Mouse (Mus musculus) thymus, adult 2 months (tissue): ENCODE measurements around the gene Mipol1. TPM values are rescaled to one million over a fixed set of nuclear protein-coding genes. Genes with fewer than 3 reads are reported as not detected.
"Not testable (repeated sequence)": the region's sequence is repeated elsewhere in the genome, so short reads cannot be mapped to it uniquely, and the experiment has no call there.

Experiments
- DNase-seq: peaks from one replicate; pipeline ENCODE4 v3.0.0; 2021
- H3K27ac ChIP-seq: fragments of 200-500 bp; 2 replicates; pipeline ENCODE4 v1.5.1; 2012; ENCODE audit warnings: low read length, control low read depth; ENCODE audit not compliant: control insufficient read depth, insufficient read depth
- H3K27me3 ChIP-seq: fragments of 200-500 bp; 2 replicates; pipeline ENCODE4 v1.6.1; 2012; ENCODE audit warnings: mild to moderate bottlenecking, low read length, moderate library complexity, mixed read lengths; ENCODE audit not compliant: control insufficient read depth, insufficient read depth
- H3K36me3 ChIP-seq: fragments of 200-500 bp; 2 replicates; pipeline ENCODE4 v1.6.1; 2012; ENCODE audit warnings: mild to moderate bottlenecking, low read length, moderate library complexity; ENCODE audit not compliant: control insufficient read depth, insufficient read depth
- H3K4me1 ChIP-seq: fragments of 200-500 bp; replicated peaks from 2 replicates; pipeline ENCODE4 v1.6.1; 2012; ENCODE audit warnings: low read length; ENCODE audit not compliant: control insufficient read depth, insufficient read depth
- H3K4me3 ChIP-seq: fragments of 200-500 bp; 2 replicates; pipeline ENCODE4 v1.5.1; 2012; ENCODE audit warnings: mild to moderate bottlenecking, low read length, control low read depth, moderate library complexity; ENCODE audit not compliant: control insufficient read depth, insufficient read depth
- CTCF ChIP-seq: fragments of 200-500 bp; IDR thresholded peaks from 2 replicates; pipeline ENCODE4 v1.5.1; 2012; ENCODE audit warnings: mild to moderate bottlenecking, control low read depth, low read length, moderate library complexity, borderline replicate concordance; ENCODE audit not compliant: control insufficient read depth, poor library complexity, insufficient read depth; ENCODE audit errors: extremely low read depth
- POLR2A ChIP-seq: fragments of 200-500 bp; IDR thresholded peaks from 2 replicates; pipeline ENCODE4 v1.6.1; 2012; ENCODE audit warnings: mild to moderate bottlenecking, low read length, control low read depth, moderate library complexity; ENCODE audit not compliant: control insufficient read depth, poor library complexity, insufficient read depth; ENCODE audit errors: extremely low read depth
- WGBS: fragments of 180-500 bp; shearing (Covaris S2); methylation state at CpG from one replicate; pipeline ENCODE4 v1.1.7; 2018; 5-methylcytosine and 5-hydroxymethylcytosine counted together
- polyA plus RNA-seq: library from polyadenylated mRNA; depleted of rRNA; stranded (reverse); fragments of >200 nt; gene quantifications from 2 replicates; pipeline ENCODE4 v1.2.3, GENCODE M21; 2012

Gene Mipol1
- polyA plus RNA-seq, 1 experiment = 1.5 TPM

- no peak for TF ChIP-seq POLR2A
- TF ChIP-seq CTCF = no peak
Observed at GRCm38 (mm10) chr12:57413833-57414232, 183.6 kb downstream of the Mipol1 start.

GRCm38 (mm10) chr12:57424902-57425301, 194.7 kb downstream of the Mipol1 start:
- no peaks in the 10 kb centered on the region for H3K4me1 ChIP-seq
- WGBS = 97% methylated on average over 5 of the region's 5 CpGs
- TF ChIP-seq CTCF = no peak
- no peak for TF ChIP-seq POLR2A

More at GRCm38 (mm10) chr12:57413833-57414232, 183.6 kb downstream of the Mipol1 start:
- H3K27me3 ChIP-seq = no peaks in the 10 kb centered on the region
- WGBS = 94% methylated on average over 3 of the region's 3 CpGs
- no peaks in the 10 kb centered on the region for H3K36me3 ChIP-seq
- no peaks in the 10 kb centered on the region for H3K4me1 ChIP-seq
- no peak overlapping the region for H3K27ac ChIP-seq
- no peak overlapping the region for H3K4me3 ChIP-seq
- DNase-seq = no peak

GRCm38 (mm10) chr12:57428243-57428642, 198.0 kb downstream of the Mipol1 start:
- no peaks in the 10 kb centered on the region for H3K4me1 ChIP-seq
- WGBS = 92% methylated on average over 3 of the region's 3 CpGs
- no peak overlapping the region for H3K27ac ChIP-seq
- DNase-seq = no peak
- H3K27me3 ChIP-seq = no peaks in the 10 kb centered on the region
- TF ChIP-seq CTCF (no peak), POLR2A (no peak)
- H3K36me3 ChIP-seq = no peaks in the 10 kb centered on the region
- H3K4me3 ChIP-seq = no peak overlapping the region

More at GRCm38 (mm10) chr12:57424902-57425301, 194.7 kb downstream of the Mipol1 start:
- no peak overlapping the region for H3K4me3 ChIP-seq
- DNase-seq = no peak
- no peak overlapping the region for H3K27ac ChIP-seq
- H3K36me3 ChIP-seq = no peaks in the 10 kb centered on the region
- H3K27me3 ChIP-seq = no peaks in the 10 kb centered on the region

DNA sequence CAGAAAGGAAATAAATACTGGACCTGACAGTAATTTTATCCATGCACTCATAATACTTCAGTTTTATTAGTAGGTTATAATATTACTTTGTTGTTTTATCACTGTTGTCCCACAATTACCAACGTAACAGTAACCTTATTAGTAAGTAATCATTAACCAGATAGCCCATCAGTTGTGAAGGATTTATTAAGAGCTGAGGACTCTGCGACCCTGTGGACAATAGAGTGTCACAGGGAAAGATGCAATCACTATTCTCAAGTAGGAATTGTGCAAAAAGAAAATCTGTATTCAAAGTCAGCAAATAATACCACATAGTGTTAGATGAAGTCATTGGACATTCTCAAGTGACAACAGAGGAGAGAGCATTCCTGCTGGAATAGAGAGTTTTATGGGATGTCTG, 198.5 kb downstream of the Mipol1 start:
- no peak overlapping the region for H3K4me3 ChIP-seq
- H3K27me3 ChIP-seq = no peaks in the 10 kb centered on the region
- H3K36me3 ChIP-seq = no peaks in the 10 kb centered on the region
- H3K27ac ChIP-seq = no peak overlapping the region
- DNase-seq = no peak
- no peaks in the 10 kb centered on the region for H3K4me1 ChIP-seq
- TF ChIP-seq CTCF (no peak), POLR2A (no peak)
- 90% methylated on average over 2 of the region's 2 CpGs for WGBS

DNA sequence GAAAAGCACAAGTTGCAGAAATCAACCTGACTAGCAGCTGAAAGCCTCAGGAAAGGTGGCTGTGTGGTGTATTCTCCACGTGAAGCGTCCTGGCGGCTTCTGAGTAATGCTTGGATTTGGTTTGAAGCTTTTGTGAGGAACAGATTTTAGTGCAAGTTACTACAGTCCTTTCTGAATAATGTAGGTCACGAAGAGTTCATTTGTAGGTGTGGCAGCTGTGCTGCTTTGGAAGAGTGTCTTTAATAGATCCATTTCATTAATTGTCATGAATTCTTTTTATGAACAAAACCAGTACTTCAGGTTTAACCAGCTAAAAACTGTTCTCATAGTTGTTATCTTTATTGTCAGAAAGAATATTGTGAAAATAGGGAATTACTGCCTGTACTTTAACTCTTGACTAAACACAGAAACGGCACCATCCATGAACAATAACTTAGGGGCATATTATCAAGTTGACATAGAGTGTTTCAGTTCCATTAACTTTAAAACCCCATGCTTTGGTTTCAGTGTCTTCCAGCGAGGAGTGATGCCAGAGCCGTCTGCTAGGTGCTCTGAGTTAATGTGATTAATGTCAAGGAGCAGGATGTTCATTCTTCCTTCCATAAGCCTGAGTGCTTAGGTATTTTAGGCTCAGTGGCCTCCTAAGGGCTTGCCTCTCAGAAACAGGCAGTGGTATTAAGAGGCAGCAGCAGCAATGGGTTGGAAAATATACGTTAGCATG, 206.9 kb downstream of the Mipol1 start:
- not testable (repeated sequence) for H3K4me1 ChIP-seq, DNase-seq, H3K27ac ChIP-seq, H3K36me3 ChIP-seq, H3K27me3 ChIP-seq, H3K4me3 ChIP-seq
- 92% methylated on average over 8 of the region's 8 CpGs for WGBS

DNA sequence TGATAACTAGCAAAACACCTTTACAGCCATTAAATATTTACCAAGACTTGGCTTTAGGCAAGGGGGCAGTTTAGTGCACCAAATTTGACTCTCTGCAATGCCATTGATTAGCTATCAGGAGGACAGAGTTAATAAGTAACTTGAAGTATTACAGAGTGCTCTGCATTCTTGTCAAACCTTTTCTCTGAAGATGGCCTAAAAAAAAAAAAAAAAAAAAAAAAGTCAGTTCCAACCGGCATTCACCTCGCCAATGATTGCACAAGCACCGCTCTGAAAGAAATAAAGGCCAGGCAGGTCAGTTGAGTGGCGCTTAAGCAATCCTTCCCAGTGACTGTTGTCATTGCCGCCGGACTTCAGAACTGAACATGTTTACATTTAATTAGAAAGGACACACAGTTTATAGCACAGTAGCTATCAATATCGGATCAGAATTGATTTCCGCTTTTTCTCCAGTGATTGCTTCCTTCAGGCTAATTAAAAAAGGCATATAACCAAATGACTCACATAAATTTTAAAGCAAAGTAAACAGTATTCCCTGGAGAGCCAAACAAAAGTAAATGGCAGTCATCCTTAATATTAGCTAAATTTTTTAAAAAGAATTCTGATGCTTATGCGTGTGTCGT, 214.2 kb downstream of the Mipol1 start:
- Histone ChIP-seq H3K4me1 (no peaks in the 10 kb centered on the region), H3K36me3 (no peaks in the 10 kb centered on the region), H3K4me3 (no peak overlapping the region), H3K27me3 (no peaks in the 10 kb centered on the region), H3K27ac (no peak overlapping the region)
- WGBS = 95% methylated on average over 10 of the region's 10 CpGs
- no peak for TF ChIP-seq POLR2A
- TF ChIP-seq CTCF = no peak
- DNase-seq = no peak

DNA sequence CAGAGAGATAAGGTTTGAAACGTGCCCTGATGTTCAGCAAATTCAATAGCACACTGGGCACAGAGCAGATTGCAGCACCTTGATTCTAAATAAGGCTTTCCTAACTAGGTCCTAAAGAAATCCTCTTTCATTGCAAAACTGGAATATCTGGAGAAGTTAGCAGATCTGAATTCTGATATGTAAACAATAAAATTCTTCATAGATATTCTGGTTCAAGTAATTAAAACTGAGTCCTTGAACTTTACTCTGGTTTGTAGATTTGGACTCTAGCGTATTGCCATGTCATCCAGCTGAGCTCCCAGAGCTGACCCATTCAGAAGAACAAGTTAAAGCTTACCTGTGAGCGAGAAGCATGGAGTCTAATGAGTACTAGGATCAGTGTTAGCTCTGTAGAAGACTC, 217.1 kb downstream of the Mipol1 start:
- DNase-seq = no peak
- 92% methylated on average over 3 of the region's 3 CpGs for WGBS
- Histone ChIP-seq H3K27me3 (no peaks in the 10 kb centered on the region), H3K36me3 (no peaks in the 10 kb centered on the region), H3K4me3 (no peak overlapping the region), H3K4me1 (no peaks in the 10 kb centered on the region), H3K27ac (no peak overlapping the region)
- TF ChIP-seq CTCF (no peak), POLR2A (no peak)
